8 mouse cellular contexts compared by ENCODE assay signal in the genomic region with DNA sequence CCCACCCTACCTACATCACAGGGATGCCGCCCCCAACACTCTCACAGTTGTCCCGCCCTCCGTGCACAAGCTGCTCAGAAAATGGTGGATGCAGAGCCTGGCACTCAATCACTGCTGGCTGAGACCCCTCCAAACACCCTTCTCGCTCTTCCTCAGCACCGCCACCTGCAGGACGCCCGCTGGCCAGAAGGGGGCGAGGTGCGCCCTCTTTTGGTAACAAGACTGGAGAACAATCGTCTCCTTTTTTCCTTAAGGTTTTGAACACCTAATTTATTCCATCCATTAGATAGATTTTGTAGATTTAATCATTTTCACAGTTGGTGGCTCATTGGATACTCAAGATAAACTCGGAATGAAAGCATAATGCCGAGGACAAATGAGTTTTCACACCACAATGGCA. TPM values are rescaled to one million over a fixed set of nuclear protein-coding genes. Genes with fewer than 3 reads are reported as not detected.
DNase-seq lines count a peak whose midpoint lies in the region; ATAC-seq and TF ChIP-seq lines count a peak whose summit lies in the region.

No protein-coding gene starts in this region.

- 0 out of 2 replicates have a peak, but pooled peaks cover 5% of the 10 kb centered on the region for H3K36me3 ChIP-seq in lung, embryonic 14.5 days (ENCODE audit: insufficient read depth)

- no peak overlapping the region for H3K27ac ChIP-seq in cortical plate, adult 2 months (ENCODE audit: insufficient read depth, low read length)
- no peak overlapping the region for H3K27ac ChIP-seq in lung, embryonic 14.5 days (ENCODE audit: low read depth)

- no peak overlapping the region for H3K9ac ChIP-seq in lung, embryonic 14.5 days

- no peak overlapping the region for H3K4me2 ChIP-seq in lung, embryonic 14.5 days

- TF ChIP-seq CTCF in cortical plate, adult 2 months (IDR thresholded peaks at IDR 0.05; ENCODE audit: extremely low read depth, insufficient read depth, low read length), result peak; percentile 86
- TF ChIP-seq CTCF in lung, embryonic 14.5 days (IDR thresholded peaks at IDR 0.05; ENCODE audit: low read depth), result peak; percentile 97

- H3K4me3 ChIP-seq in cortical plate, adult 2 months (ENCODE audit: insufficient read depth, low read length), result no peak overlapping the region
- H3K4me3 ChIP-seq in lung, embryonic 14.5 days (ENCODE audit: low read depth, low read length), result no peak overlapping the region

- ATAC-seq in lung, embryonic 14.5 days (ENCODE audit: insufficient read depth), result peak; percentile 38; the same call in 1 of the 2 replicates

- no peak for TF ChIP-seq POLR2A in cortical plate, adult 2 months (IDR thresholded peaks at IDR 0.05; ENCODE audit: extremely low read depth, insufficient read depth, low read length)

- intact Hi-C loops in gastrocnemius, postnatal 36 days (cut with DNase I), result loop anchor here (1.0 kb wide), 1 partner anchor 147 kb away; no protein-coding TSS in a partner anchor

- DNase-seq in 3T3-L1 (ENCODE audit: low read depth, low spot score), result peak; percentile 60
- peak; percentile 68 for DNase-seq in Muller cell, postnatal 12 days (ENCODE audit: inconsistent ontology term)
- DNase-seq in gastrocnemius, postnatal 36 days, result peak; percentile 58 to 60
- peak; percentile 82 for DNase-seq in layer of hippocampus, adult 11-12 months (ENCODE audit: low spot score)
- peak; percentile 84 for DNase-seq in lung, embryonic 14.5 days
- peak; percentile 79 for DNase-seq in ovary, postnatal 36 days (ENCODE audit: low spot score)
- peak; percentile 83 to 86 for DNase-seq in thymus, postnatal 36 days

- no peaks in the 10 kb centered on the region; the same call in 1 of the 2 replicates for H3K4me1 ChIP-seq in cortical plate, adult 2 months (ENCODE audit: control insufficient read depth, insufficient read depth, low read length)
- H3K4me1 ChIP-seq in lung, embryonic 14.5 days (ENCODE audit: insufficient read depth), result peaks cover 11% of the 10 kb centered on the region; the same call in 1 of the 2 replicates

- 5% methylated on average over 12 of the region's 12 CpGs for WGBS in lung, embryonic 14.5 days

- H3K27me3 ChIP-seq in lung, embryonic 14.5 days (ENCODE audit: insufficient read depth, low read length), result no peaks in the 10 kb centered on the region

- no peaks in the 10 kb centered on the region for H3K9me3 ChIP-seq in lung, embryonic 14.5 days (ENCODE audit: low read depth, low read length)

RNA-seq across cellular contexts. Expression of a gene that starts 40.7 kb away (rescaled TPM):
- polyA plus RNA-seq in cortical plate, adult 2 months (2012; rRNA removed), result 5.2 and 7.3 TPM in 2 replicates
- under 1 TPM; 0.22 to 0.28 TPM for total RNA-seq in gastrocnemius, postnatal 36 days (2021)
- 2.3 and 2.5 TPM in 2 replicates for polyA plus RNA-seq in lung, embryonic 14.5 days (2014; fragmentation: Nextera tagmentation; extraction: Ambion mirVana)

RNA-seq across cellular contexts. Expression of a gene that starts 49.7 kb away (rescaled TPM):
- 1.7 and 2.1 TPM in 2 replicates for polyA plus RNA-seq in cortical plate, adult 2 months (2012; rRNA removed)
- total RNA-seq in gastrocnemius, postnatal 36 days (2021), result 1 to 10 TPM in 1 of 2 experiments, under 1 TPM in 1; 0.87 to 2.1 TPM
- 1.0 and 1.6 TPM in 2 replicates for polyA plus RNA-seq in lung, embryonic 14.5 days (2014; fragmentation: Nextera tagmentation; extraction: Ambion mirVana)
